Mouse (Mus musculus): ENCODE data around the gene Ninj1. TPM values are rescaled to one million over a fixed set of nuclear protein-coding genes. Genes with fewer than 3 reads are reported as not detected.
A peak's percentile ranks its signal among the peaks of the same experiment; 100 is the strongest.

Gene Ninj1
- polyA plus RNA-seq (2012; fragmentation: generic; extraction: Trizol): 78.6 TPM
- long read RNA-seq, experiment 1, transcript Ninj1-201 (4 exons, 1,187 nt): major isoform, 73 of 85 reads
- long read RNA-seq, experiment 1, partial matches to known transcripts: 4 of 85 reads
- long read RNA-seq, experiment 1, other reads (novel, unspliced or antisense): 6 of 85 reads
- long read RNA-seq, experiment 2, transcript Ninj1-201 (4 exons, 1,187 nt): major isoform, 64 of 69 reads
- long read RNA-seq, experiment 2, partial matches to known transcripts: 0 of 69 reads
- long read RNA-seq, experiment 2, other reads (novel, unspliced or antisense): 3 of 69 reads

DNA sequence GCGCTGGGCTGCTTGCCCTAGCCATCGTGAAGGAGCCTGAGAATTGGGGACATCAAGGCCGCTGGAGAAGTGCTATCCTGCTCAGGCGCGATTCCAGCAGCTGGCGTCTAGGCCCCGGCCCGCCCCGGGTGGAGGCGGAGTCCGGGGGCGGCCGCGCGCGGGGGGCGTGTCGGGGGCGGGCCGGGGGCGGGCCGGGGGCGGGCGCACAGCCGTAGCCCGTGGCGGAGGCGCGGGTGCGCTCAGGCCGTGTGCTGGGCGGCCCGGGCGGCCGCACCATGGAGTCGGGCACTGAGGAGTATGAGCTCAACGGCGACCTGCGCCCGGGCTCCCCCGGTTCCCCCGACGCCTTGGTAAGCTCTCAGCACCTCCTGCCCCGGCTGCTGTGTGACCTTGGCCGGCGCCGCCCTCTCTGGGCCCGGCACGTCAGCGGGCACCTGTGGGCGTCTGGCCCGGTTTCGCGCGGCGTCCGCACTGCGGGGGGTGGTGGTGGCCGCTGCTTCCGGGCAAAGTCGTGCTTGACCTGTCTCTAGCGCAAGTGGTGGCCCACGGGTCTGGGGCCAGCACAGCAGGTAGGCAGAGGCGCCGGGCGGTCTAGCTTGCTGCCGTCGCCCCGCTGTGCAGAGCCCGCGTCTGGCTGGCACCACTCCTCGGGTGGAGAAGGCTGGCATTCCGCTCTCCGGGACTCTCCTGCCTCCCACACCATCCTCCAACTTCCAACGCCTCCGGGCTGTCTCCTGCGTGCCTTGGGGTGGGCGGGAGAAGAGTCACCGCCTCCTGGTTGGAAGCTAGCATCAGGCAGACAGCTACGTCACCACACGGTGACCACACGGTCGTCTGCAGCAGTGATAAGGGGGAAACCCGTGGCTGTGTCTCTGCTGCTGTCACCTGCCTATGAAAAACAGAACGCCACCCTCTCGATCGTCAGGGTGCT lies at the start of gene Ninj1:
Gene Ninj1, plus strand, starts transcription at position 198 of the 931 bp plus-strand sequence.
- H3K79me2 ChIP-seq (ENCODE audit: control insufficient read depth, insufficient read depth): peaks cover 16% of the 10 kb centered on the region
- TF ChIP-seq USF1 (IDR thresholded peaks at IDR 0.05; ENCODE audit: low read depth) (no peak), MYOD1 (IDR thresholded peaks at IDR 0.05; ENCODE audit: control insufficient read depth, insufficient read length, low read depth) (peak; percentile 11)
- peak within 1 kb of the TSS; percentile 45 for H3K4me3 ChIP-seq (ENCODE audit: insufficient read depth, poor library complexity, severe bottlenecking)
- peak within 1 kb of the TSS; percentile 93 for H3ac ChIP-seq (ENCODE audit: control insufficient read depth, insufficient read length, low read depth)
- H3K79me3 ChIP-seq (ENCODE audit: low read depth): peaks cover 1% of the 10 kb centered on the region
- H3K36me3 ChIP-seq (ENCODE audit: control insufficient read depth, insufficient read depth): no peaks in the 10 kb centered on the region
- H3K27me3 ChIP-seq (ENCODE audit: control insufficient read depth, insufficient read depth, insufficient read length): no peaks in the 10 kb centered on the region

DNA sequence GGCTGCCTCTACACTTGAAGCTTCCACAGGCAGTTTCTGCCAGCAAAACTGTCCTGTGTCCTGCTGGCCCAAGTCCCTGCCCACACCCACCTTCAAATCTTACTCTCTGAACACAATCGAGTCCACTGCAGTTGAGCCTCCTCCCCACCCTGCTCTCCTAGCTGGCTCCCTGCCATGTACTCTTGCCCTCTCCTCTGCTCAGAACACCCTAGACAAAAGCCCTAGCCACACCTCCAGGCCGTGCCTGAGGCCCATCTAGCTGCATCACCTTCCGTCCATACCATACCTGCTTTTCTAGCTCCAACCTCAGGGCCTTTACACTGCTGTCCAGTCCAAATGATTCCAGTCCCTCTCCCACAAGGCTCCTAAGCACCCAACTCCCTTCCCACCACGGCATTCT lies 46.7 kb upstream of the Ninj1 start:
- Histone ChIP-seq H3K36me3 (ENCODE audit: control insufficient read depth, insufficient read depth) (no peaks in the 10 kb centered on the region), H3ac (ENCODE audit: control insufficient read depth, insufficient read length, low read depth) (no peak overlapping the region), H3K4me3 (ENCODE audit: insufficient read depth, poor library complexity, severe bottlenecking) (no peak overlapping the region), H3K79me3 (ENCODE audit: low read depth) (no peaks in the 10 kb centered on the region), H3K27me3 (ENCODE audit: control insufficient read depth, insufficient read depth, insufficient read length) (peaks cover 81% of the 10 kb centered on the region), H3K79me2 (ENCODE audit: control insufficient read depth, insufficient read depth) (no peaks in the 10 kb centered on the region)
- no peak for TF ChIP-seq MAX (IDR thresholded peaks at IDR 0.05)
- no peak for TF ChIP-seq MYOD1 (IDR thresholded peaks at IDR 0.05; ENCODE audit: control insufficient read depth, insufficient read length, low read depth)
- no peak for TF ChIP-seq FOSL1 (IDR thresholded peaks at IDR 0.05; ENCODE audit: insufficient read depth, low read length, poor library complexity, severe bottlenecking)
- TF ChIP-seq MYOG (IDR thresholded peaks at IDR 0.05; ENCODE audit: control insufficient read depth, extremely low read depth, insufficient read length): no peak
- no peak for TF ChIP-seq USF1 (IDR thresholded peaks at IDR 0.05; ENCODE audit: low read depth)
- no peak for TF ChIP-seq CTCF (IDR thresholded peaks at IDR 0.05; ENCODE audit: control insufficient read depth, insufficient read depth, insufficient read length)
- TF ChIP-seq CEBPB (IDR thresholded peaks at IDR 0.05; ENCODE audit: low read depth): no peak

GRCm38 (mm10) chr13:49142396-49142795 lies 44.9 kb upstream of the Ninj1 start:
- peaks cover 85% of the 10 kb centered on the region for H3K27me3 ChIP-seq (ENCODE audit: control insufficient read depth, insufficient read depth, insufficient read length)
- H3K36me3 ChIP-seq (ENCODE audit: control insufficient read depth, insufficient read depth): no peaks in the 10 kb centered on the region
- no peak overlapping the region for H3K4me3 ChIP-seq (ENCODE audit: insufficient read depth, poor library complexity, severe bottlenecking)
- H3K79me3 ChIP-seq (ENCODE audit: low read depth): no peaks in the 10 kb centered on the region
- H3ac ChIP-seq (ENCODE audit: control insufficient read depth, insufficient read length, low read depth): no peak overlapping the region
- TF ChIP-seq CEBPB (IDR thresholded peaks at IDR 0.05; ENCODE audit: low read depth) (no peak), CTCF (IDR thresholded peaks at IDR 0.05; ENCODE audit: control insufficient read depth, insufficient read depth, insufficient read length) (no peak), FOSL1 (IDR thresholded peaks at IDR 0.05; ENCODE audit: insufficient read depth, low read length, poor library complexity, severe bottlenecking) (no peak), USF1 (IDR thresholded peaks at IDR 0.05; ENCODE audit: low read depth) (no peak), MYOD1 (IDR thresholded peaks at IDR 0.05; ENCODE audit: control insufficient read depth, insufficient read length, low read depth) (no peak), MAX (IDR thresholded peaks at IDR 0.05) (no peak), MYOG (IDR thresholded peaks at IDR 0.05; ENCODE audit: control insufficient read depth, extremely low read depth, insufficient read length) (no peak)
- no peaks in the 10 kb centered on the region for H3K79me2 ChIP-seq (ENCODE audit: control insufficient read depth, insufficient read depth)

- Histone ChIP-seq H3K79me2 (ENCODE audit: control insufficient read depth, insufficient read depth) (no peaks in the 10 kb centered on the region), H3K36me3 (ENCODE audit: control insufficient read depth, insufficient read depth) (no peaks in the 10 kb centered on the region), H3K79me3 (ENCODE audit: low read depth) (no peaks in the 10 kb centered on the region), H3K4me3 (ENCODE audit: insufficient read depth, poor library complexity, severe bottlenecking) (no peak overlapping the region), H3K27me3 (ENCODE audit: control insufficient read depth, insufficient read depth, insufficient read length) (peaks cover 88% of the 10 kb centered on the region), H3ac (ENCODE audit: control insufficient read depth, insufficient read length, low read depth) (no peak overlapping the region)
- TF ChIP-seq CTCF (IDR thresholded peaks at IDR 0.05; ENCODE audit: control insufficient read depth, insufficient read depth, insufficient read length) (no peak), MAX (IDR thresholded peaks at IDR 0.05) (no peak)
These were observed 44.0 kb upstream of the Ninj1 start for GRCm38 (mm10) chr13:49143323-49143722.

DNA sequence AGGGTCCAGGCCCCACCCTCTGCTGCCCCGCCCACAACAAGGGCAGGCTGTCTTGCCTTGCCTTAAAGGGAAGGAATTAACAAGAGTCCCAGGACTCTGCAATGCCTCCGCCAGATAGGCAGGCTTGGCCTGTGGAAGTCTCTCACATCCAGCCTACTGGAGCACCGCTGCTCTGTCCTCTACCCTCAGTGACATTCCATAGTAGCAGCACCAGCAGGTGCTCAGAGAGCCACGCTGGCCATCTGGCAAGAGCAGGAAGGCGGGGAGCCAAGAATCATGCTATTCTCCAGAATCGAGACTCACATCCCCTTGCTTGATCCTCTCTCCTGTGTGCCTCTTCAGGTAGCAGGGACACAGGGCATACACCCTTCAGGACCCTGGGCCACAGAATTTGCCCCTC lies 42.8 kb upstream of the Ninj1 start:
- TF ChIP-seq MYOD1 (IDR thresholded peaks at IDR 0.05; ENCODE audit: control insufficient read depth, insufficient read length, low read depth): no peak
- no peak for TF ChIP-seq MAX (IDR thresholded peaks at IDR 0.05)
- H3K79me2 ChIP-seq (ENCODE audit: control insufficient read depth, insufficient read depth): no peaks in the 10 kb centered on the region
- H3K27me3 ChIP-seq (ENCODE audit: control insufficient read depth, insufficient read depth, insufficient read length): peaks cover 91% of the 10 kb centered on the region
- H3ac ChIP-seq (ENCODE audit: control insufficient read depth, insufficient read length, low read depth): no peak overlapping the region
- no peaks in the 10 kb centered on the region for H3K36me3 ChIP-seq (ENCODE audit: control insufficient read depth, insufficient read depth)
- H3K4me3 ChIP-seq (ENCODE audit: insufficient read depth, poor library complexity, severe bottlenecking): no peak overlapping the region
- no peaks in the 10 kb centered on the region for H3K79me3 ChIP-seq (ENCODE audit: low read depth)

GRCm38 (mm10) chr13:49145396-49145795 lies 41.9 kb upstream of the Ninj1 start:
- Histone ChIP-seq H3K27me3 (ENCODE audit: control insufficient read depth, insufficient read depth, insufficient read length) (peaks cover 91% of the 10 kb centered on the region), H3ac (ENCODE audit: control insufficient read depth, insufficient read length, low read depth) (no peak overlapping the region), H3K4me3 (ENCODE audit: insufficient read depth, poor library complexity, severe bottlenecking) (no peak overlapping the region), H3K79me2 (ENCODE audit: control insufficient read depth, insufficient read depth) (no peaks in the 10 kb centered on the region), H3K36me3 (ENCODE audit: control insufficient read depth, insufficient read depth) (no peaks in the 10 kb centered on the region), H3K79me3 (ENCODE audit: low read depth) (no peaks in the 10 kb centered on the region)
- TF ChIP-seq MYOD1 (IDR thresholded peaks at IDR 0.05; ENCODE audit: control insufficient read depth, insufficient read length, low read depth): no peak
- no peak for TF ChIP-seq USF1 (IDR thresholded peaks at IDR 0.05; ENCODE audit: low read depth)

Measured in C2C12 (cell line).